8 mouse cellular contexts compared by ENCODE assay signal in genomic region chr16:14158536-14158935, GRCm38 (mm10). TPM values are rescaled to one million over a fixed set of nuclear protein-coding genes. Genes with fewer than 3 reads are reported as not detected.
DNase-seq lines count a peak whose midpoint lies in the region; ATAC-seq and TF ChIP-seq lines count a peak whose summit lies in the region.

No protein-coding gene starts in this region.

- H3K4me1 ChIP-seq in lung, adult 2 months (ENCODE audit: control insufficient read depth, insufficient read depth, low read length): no peaks in the 10 kb centered on the region; the same call in none of the 2 replicates
- H3K4me1 ChIP-seq in embryonic facial prominence, embryonic 15.5 days: peaks cover 17% of the 10 kb centered on the region
- H3K4me1 ChIP-seq in intestine, postnatal 0 days (replicated peaks; ENCODE audit: control insufficient read depth, insufficient read depth, low read length): no peaks in the 10 kb centered on the region
- peaks cover 10% of the 10 kb centered on the region for H3K4me1 ChIP-seq in neural tube, embryonic 14.5 days (ENCODE audit: control insufficient read depth, insufficient read depth, low read length)

- peak overlapping the region; percentile 84 for H3K4me3 ChIP-seq in lung, adult 2 months (replicated peaks; ENCODE audit: extremely low read depth, low read depth, low read length)
- peak overlapping the region; percentile 71 for H3K4me3 ChIP-seq in embryonic facial prominence, embryonic 15.5 days (replicated peaks)
- H3K4me3 ChIP-seq in intestine, postnatal 0 days (ENCODE audit: low read depth, low read length): peak overlapping the region; percentile 87
- peak overlapping the region; percentile 71 for H3K4me3 ChIP-seq in neural tube, embryonic 14.5 days (ENCODE audit: low read depth, low read length)

- no peaks in the 10 kb centered on the region for H3K27me3 ChIP-seq in embryonic facial prominence, embryonic 15.5 days
- no peaks in the 10 kb centered on the region for H3K27me3 ChIP-seq in intestine, postnatal 0 days (replicated peaks; ENCODE audit: control insufficient read depth, insufficient read depth, low read length)
- H3K27me3 ChIP-seq in neural tube, embryonic 14.5 days (ENCODE audit: control insufficient read depth, insufficient read depth, low read length): no peaks in the 10 kb centered on the region; the same call in 1 of the 2 replicates

- H3K36me3 ChIP-seq in embryonic facial prominence, embryonic 15.5 days: 0 out of 2 replicates have a peak, but pooled peaks cover 1% of the 10 kb centered on the region
- peaks cover 3% of the 10 kb centered on the region; the same call in 1 of the 2 replicates for H3K36me3 ChIP-seq in intestine, postnatal 0 days (ENCODE audit: control insufficient read depth, insufficient read depth)
- H3K36me3 ChIP-seq in neural tube, embryonic 14.5 days (ENCODE audit: control insufficient read depth, insufficient read depth, low read length): peaks cover 5% of the 10 kb centered on the region; the same call in 1 of the 2 replicates

- WGBS in lung, adult 2 months: 7% methylated on average over 7 of the region's 7 CpGs
- WGBS in embryonic facial prominence, embryonic 15.5 days: 9% methylated on average over 7 of the region's 7 CpGs
- WGBS in intestine, postnatal 0 days: 4% methylated on average over 7 of the region's 7 CpGs
- 11% methylated on average over 7 of the region's 7 CpGs for WGBS in neural tube, embryonic 14.5 days

- H3K9me3 ChIP-seq in embryonic facial prominence, embryonic 15.5 days (replicated peaks): no peaks in the 10 kb centered on the region
- no peaks in the 10 kb centered on the region for H3K9me3 ChIP-seq in intestine, postnatal 0 days (ENCODE audit: control insufficient read depth)
- no peaks in the 10 kb centered on the region for H3K9me3 ChIP-seq in neural tube, embryonic 14.5 days (ENCODE audit: control insufficient read depth, low read length)

- ATAC-seq in embryonic facial prominence, embryonic 15.5 days (ENCODE audit: insufficient number of reproducible peaks, low FRiP score, low TSS enrichment, low read depth): no peak
- ATAC-seq in intestine, postnatal 0 days: no peak
- no peak for ATAC-seq in neural tube, embryonic 14.5 days (ENCODE audit: low read depth)

- DNase-seq in lung, adult 2 months: no peak
- DNase-seq in lung, postnatal 36 days: no peak
- no peak for DNase-seq in adrenal gland, adult (ENCODE audit: inconsistent age in 2 of 2, low spot score in 1 of 2)
- DNase-seq in ovary, postnatal 14 days (ENCODE audit: low spot score): no peak
- DNase-seq in spleen, postnatal 14 days (ENCODE audit: low spot score in 2 of 2): no peak

- H3K27ac ChIP-seq in embryonic facial prominence, embryonic 15.5 days (replicated peaks): peak overlapping the region; percentile 87
- H3K27ac ChIP-seq in intestine, postnatal 0 days (ENCODE audit: low read depth, low read length): peak overlapping the region; percentile 79
- peak overlapping the region; percentile 97 for H3K27ac ChIP-seq in neural tube, embryonic 14.5 days (ENCODE audit: low read depth, low read length)

- peak overlapping the region; percentile 67 for H3K4me2 ChIP-seq in embryonic facial prominence, embryonic 15.5 days (replicated peaks)
- H3K4me2 ChIP-seq in intestine, postnatal 0 days (replicated peaks; ENCODE audit: low read depth): peak overlapping the region; percentile 76
- H3K4me2 ChIP-seq in neural tube, embryonic 14.5 days (ENCODE audit: low read depth, low read length): peak overlapping the region; percentile 72

- TF ChIP-seq POLR2A in lung, adult 2 months (IDR thresholded peaks at IDR 0.05; ENCODE audit: borderline replicate concordance, extremely low read depth, low read depth, low read length): no peak

- H3K9ac ChIP-seq in embryonic facial prominence, embryonic 15.5 days: peak overlapping the region; percentile 71
- H3K9ac ChIP-seq in intestine, postnatal 0 days (ENCODE audit: low read depth, low read length): peak overlapping the region; percentile 84
- peak overlapping the region; percentile 63 for H3K9ac ChIP-seq in neural tube, embryonic 14.5 days (replicated peaks; ENCODE audit: low read depth, low read length)

- no peak for TF ChIP-seq CTCF in lung, adult 2 months (IDR thresholded peaks at IDR 0.05; ENCODE audit: insufficient read depth, low read length)
- no peak for TF ChIP-seq CTCF in intestine, postnatal 0 days (IDR thresholded peaks at IDR 0.05; ENCODE audit: low read depth)

RNA-seq across cellular contexts. Expression of gene Nde1, which starts 4.5 kb away (rescaled TPM):
- 39.1 and 39.3 TPM in 2 replicates for polyA plus RNA-seq in lung, adult 2 months (2012; rRNA removed)
- 96.9 and 102 TPM in 2 replicates for polyA plus RNA-seq in embryonic facial prominence, embryonic 15.5 days (2015; fragmentation: Nextera tagmentation; extraction: Ambion mirVana)
- polyA plus RNA-seq in intestine, postnatal 0 days (2015; fragmentation: Nextera tagmentation; extraction: Ambion mirVana): 18.5 TPM in 2 replicates
- polyA plus RNA-seq in neural tube, embryonic 14.5 days (2014; fragmentation: Nextera tagmentation; extraction: Ambion mirVana): 13.0 and 20.3 TPM in 2 replicates

RNA-seq across cellular contexts. Expression of gene Marf1, which starts 4.6 kb away (rescaled TPM):
- polyA plus RNA-seq in lung, adult 2 months (2012; rRNA removed): 12.1 and 15.7 TPM in 2 replicates
- polyA plus RNA-seq in embryonic facial prominence, embryonic 15.5 days (2015; fragmentation: Nextera tagmentation; extraction: Ambion mirVana): 17.6 and 17.7 TPM in 2 replicates
- 7.0 and 7.8 TPM in 2 replicates for polyA plus RNA-seq in intestine, postnatal 0 days (2015; fragmentation: Nextera tagmentation; extraction: Ambion mirVana)
- polyA plus RNA-seq in neural tube, embryonic 14.5 days (2014; fragmentation: Nextera tagmentation; extraction: Ambion mirVana): 16.8 and 19.1 TPM in 2 replicates
